Mouse (Mus musculus) MEL (cell line): Measurements from ENCODE around the gene Ctrb1. TPM values are rescaled to one million over a fixed set of nuclear protein-coding genes. Genes with fewer than 3 reads are reported as not detected.

Source experiments
- DNase-seq: peaks from one replicate; pipeline ENCODE4 v3.0.0; 2011; ENCODE audit warnings: low read depth, low spot score
- H3K27ac ChIP-seq: 2 replicates; pipeline ENCODE4 v1.5.1; 2012; ENCODE audit warnings: low read depth, mild to moderate bottlenecking, control low read depth, low read length, moderate library complexity; ENCODE audit not compliant: control insufficient read depth
- H3K27me3 ChIP-seq, 2 experiments: fragments of 150-350 bp in 1 of 2; sonication (generic) in 1 of 2; 2 replicates each; pipeline ENCODE4 v1.6.1; 2012; ENCODE audit warnings: low read length in 2 of 2, mild to moderate bottlenecking in 2 of 2, improper control_type of control experiment in 1 of 2, moderate library complexity in 1 of 2; ENCODE audit not compliant: insufficient read depth in 2 of 2, control insufficient read depth in 1 of 2
- H3K36me3 ChIP-seq, 2 experiments: 2 replicates each; pipeline ENCODE4 v1.6.1; 2012 to 2014; ENCODE audit warnings: low read length in 2 of 2, improper control_type of control experiment in 1 of 2, inconsistent platforms in 1 of 2, mild to moderate bottlenecking in 1 of 2; ENCODE audit not compliant: insufficient read depth in 2 of 2, control insufficient read depth in 1 of 2
- H3K4me1 ChIP-seq, 2 experiments: fragments of 150-350 bp in 1 of 2; sonication (generic) in 1 of 2; 2 replicates each; pipeline ENCODE4 v1.6.1; 2012; ENCODE audit warnings: low read length in 2 of 2, improper control_type of control experiment in 1 of 2, mild to moderate bottlenecking in 1 of 2; ENCODE audit not compliant: insufficient read depth in 2 of 2, control insufficient read depth in 1 of 2
- H3K4me3 ChIP-seq, 2 experiments: fragments of 150-350 bp in 1 of 2; sonication (generic) in 1 of 2; 2 replicates each; pipeline ENCODE4 v1.5.1; 2012; ENCODE audit warnings: low read depth in 2 of 2, low read length in 2 of 2, mild to moderate bottlenecking in 2 of 2, moderate library complexity in 2 of 2, control low read depth in 1 of 2, improper control_type of control experiment in 1 of 2; ENCODE audit not compliant: control insufficient read depth in 1 of 2, insufficient read depth in 1 of 2
- H3K79me2 ChIP-seq: 2 replicates; pipeline ENCODE4 v1.6.1; 2012; ENCODE audit warnings: mild to moderate bottlenecking, low read length, moderate library complexity; ENCODE audit not compliant: control insufficient read depth, poor library complexity, insufficient read depth
- H3K9ac ChIP-seq: 2 replicates; pipeline ENCODE4 v1.6.1; 2012; ENCODE audit warnings: low read depth, mild to moderate bottlenecking, control low read depth, low read length, moderate library complexity; ENCODE audit not compliant: control insufficient read depth, poor library complexity, severe bottlenecking
- H3K9me3 ChIP-seq: fragments of 150-350 bp; sonication (generic); replicated peaks from 2 replicates; pipeline ENCODE4 v1.6.1; 2012; ENCODE audit warnings: mild to moderate bottlenecking, low read length, improper control_type of control experiment, moderate library complexity; ENCODE audit not compliant: insufficient read depth
- BHLHE40 ChIP-seq: IDR thresholded peaks from 2 replicates; pipeline ENCODE4 v1.6.1; 2012; ENCODE audit warnings: low read depth, mild to moderate bottlenecking, inconsistent platforms, low read length, improper control_type of control experiment, borderline replicate concordance
- CHD1 ChIP-seq: IDR thresholded peaks from 2 replicates; pipeline ENCODE4 v1.6.1; 2012; ENCODE audit warnings: low read depth, mild to moderate bottlenecking, inconsistent platforms, low read length, improper control_type of control experiment
- CHD2 ChIP-seq: IDR thresholded peaks from 2 replicates; pipeline ENCODE4 v1.6.1; 2011; ENCODE audit warnings: low read length, improper control_type of control experiment
- CTCF ChIP-seq, 3 experiments: IDR thresholded peaks in 2 of 3; conservative IDR thresholded peaks in 1 of 3; 2 replicates each; pipeline ENCODE4 v1.5.1; 2011 to 2012; ENCODE audit warnings: low read length in 3 of 3, low read depth in 2 of 3, mild to moderate bottlenecking in 2 of 3, improper control_type of control experiment in 1 of 3, inconsistent platforms in 1 of 3, mixed read lengths in 1 of 3, moderate library complexity in 1 of 3; ENCODE audit not compliant: control insufficient read depth in 1 of 3, insufficient read depth in 1 of 3, poor library complexity in 1 of 3, severe bottlenecking in 1 of 3
- E2F4 ChIP-seq: IDR thresholded peaks from 2 replicates; pipeline ENCODE4 v1.6.1; 2011; ENCODE audit warnings: low read depth, low read length, improper control_type of control experiment, borderline replicate concordance
- ELF1 ChIP-seq: IDR thresholded peaks from 2 replicates; pipeline ENCODE4 v1.6.1; 2014; ENCODE audit warnings: low read depth, mild to moderate bottlenecking, inconsistent platforms, low read length, improper control_type of control experiment, moderate library complexity
- EP300 ChIP-seq, 2 experiments: IDR thresholded peaks; 2 replicates each; pipeline ENCODE4 v1.6.1; 2011; ENCODE audit warnings: improper control_type of control experiment in 2 of 2, low read length in 2 of 2, low read depth in 1 of 2, mild to moderate bottlenecking in 1 of 2
- ETS1 ChIP-seq: IDR thresholded peaks from 2 replicates; pipeline ENCODE4 v1.6.1; 2012; ENCODE audit warnings: low read depth, mild to moderate bottlenecking, inconsistent platforms, low read length, improper control_type of control experiment, moderate library complexity
- GATA1 ChIP-seq: IDR thresholded peaks from 2 replicates; pipeline ENCODE4 v1.6.1; 2011; ENCODE audit warnings: low read depth, low read length, improper control_type of control experiment
- HCFC1 ChIP-seq: IDR thresholded peaks from 2 replicates; pipeline ENCODE4 v1.6.1; 2012; ENCODE audit warnings: low read depth, mild to moderate bottlenecking, inconsistent platforms, low read length, improper control_type of control experiment, moderate library complexity
- JUND ChIP-seq: IDR thresholded peaks from 2 replicates; pipeline ENCODE4 v1.6.1; 2011; ENCODE audit warnings: low read depth, mild to moderate bottlenecking, improper control_type of control experiment, low read length
- KAT2A ChIP-seq: conservative IDR thresholded peaks from 2 replicates; pipeline ENCODE4 v1.6.1; 2012; ENCODE audit warnings: low read depth, low read length, improper control_type of control experiment, inconsistent platforms
- MAZ ChIP-seq: IDR thresholded peaks from 2 replicates; pipeline ENCODE4 v1.6.1; 2012; ENCODE audit warnings: low read depth, mild to moderate bottlenecking, inconsistent platforms, low read length, improper control_type of control experiment
- MEF2A ChIP-seq: IDR thresholded peaks from 2 replicates; pipeline ENCODE4 v1.6.1; 2014; ENCODE audit warnings: low read depth, mild to moderate bottlenecking, inconsistent platforms, low read length, improper control_type of control experiment; ENCODE audit not compliant: poor library complexity, insufficient replicate concordance, severe bottlenecking; ENCODE audit errors: extremely low read depth
- MXI1 ChIP-seq: IDR thresholded peaks from 2 replicates; pipeline ENCODE4 v1.6.1; 2011; ENCODE audit warnings: mild to moderate bottlenecking, low read depth, low read length, improper control_type of control experiment
- MYB ChIP-seq: IDR thresholded peaks from 2 replicates; pipeline ENCODE4 v1.6.1; 2011; ENCODE audit warnings: mild to moderate bottlenecking, low read depth, low read length, improper control_type of control experiment
- MYC ChIP-seq: IDR thresholded peaks from 2 replicates; pipeline ENCODE4 v1.6.1; 2011; ENCODE audit warnings: low read depth, mild to moderate bottlenecking, low read length, improper control_type of control experiment, moderate library complexity
- NELFE ChIP-seq: IDR thresholded peaks from 2 replicates; pipeline ENCODE4 v1.6.1; 2011; ENCODE audit warnings: low read depth, low read length, improper control_type of control experiment
- POLR2A ChIP-seq, 2 experiments: IDR thresholded peaks; 2 replicates each; pipeline ENCODE4 v1.6.1; 2011 to 2012; ENCODE audit warnings: low read length in 2 of 2, mild to moderate bottlenecking in 2 of 2, control low read depth in 1 of 2, improper control_type of control experiment in 1 of 2, low read depth in 1 of 2, moderate library complexity in 1 of 2; ENCODE audit not compliant: control insufficient read depth in 1 of 2, insufficient read depth in 1 of 2, poor library complexity in 1 of 2
- POLR2AphosphoS2 ChIP-seq: IDR thresholded peaks from 2 replicates; pipeline ENCODE4 v1.6.1; 2011; ENCODE audit warnings: low read length, improper control_type of control experiment
- POLR2AphosphoS5 ChIP-seq: IDR thresholded peaks from 2 replicates; pipeline ENCODE4 v1.6.1; 2012; ENCODE audit warnings: low read depth, borderline replicate concordance, mild to moderate bottlenecking, inconsistent platforms, low read length, moderate library complexity, mixed read lengths
- RAD21 ChIP-seq: IDR thresholded peaks from 2 replicates; pipeline ENCODE4 v1.6.1; 2011; ENCODE audit warnings: mild to moderate bottlenecking, low read depth, low read length, improper control_type of control experiment
- RCOR1 ChIP-seq: IDR thresholded peaks from 2 replicates; pipeline ENCODE4 v1.6.1; 2012; ENCODE audit warnings: low read depth, mild to moderate bottlenecking, inconsistent platforms, low read length, improper control_type of control experiment
- SIN3A ChIP-seq: IDR thresholded peaks from 2 replicates; pipeline ENCODE4 v1.6.1; 2012; ENCODE audit warnings: low read length, improper control_type of control experiment, inconsistent platforms
- SMC3 ChIP-seq: IDR thresholded peaks from 2 replicates; pipeline ENCODE4 v1.6.1; 2011; ENCODE audit warnings: low read depth, low read length, improper control_type of control experiment
- TAL1 ChIP-seq: IDR thresholded peaks from 2 replicates; pipeline ENCODE4 v1.6.1; 2012; ENCODE audit warnings: mild to moderate bottlenecking, inconsistent platforms, low read length, moderate library complexity, mixed read lengths
- TBP ChIP-seq: IDR thresholded peaks from 2 replicates; pipeline ENCODE4 v1.8.0; 2011; ENCODE audit warnings: low read depth, low read length, improper control_type of control experiment
- TCF12 ChIP-seq: IDR thresholded peaks from 2 replicates; pipeline ENCODE4 v1.6.1; 2014; ENCODE audit warnings: low read depth, mild to moderate bottlenecking, inconsistent platforms, low read length, improper control_type of control experiment, moderate library complexity
- UBTF ChIP-seq: IDR thresholded peaks from 2 replicates; pipeline ENCODE4 v1.6.1; 2012; ENCODE audit warnings: low read depth, mild to moderate bottlenecking, inconsistent platforms, low read length, improper control_type of control experiment, moderate library complexity, borderline replicate concordance; ENCODE audit not compliant: insufficient read depth
- USF2 ChIP-seq, 2 experiments: IDR thresholded peaks; 2 replicates each; pipeline ENCODE4 v1.6.1; 2011 to 2012; ENCODE audit warnings: improper control_type of control experiment in 2 of 2, low read length in 2 of 2, borderline replicate concordance in 1 of 2, inconsistent platforms in 1 of 2, low read depth in 1 of 2, mild to moderate bottlenecking in 1 of 2; ENCODE audit not compliant: insufficient read depth in 1 of 2
- ZC3H11A ChIP-seq: IDR thresholded peaks from 2 replicates; pipeline ENCODE4 v1.6.1; 2012; ENCODE audit warnings: low read depth, mild to moderate bottlenecking, inconsistent platforms, low read length, improper control_type of control experiment
- ZKSCAN1 ChIP-seq: IDR thresholded peaks from 2 replicates; pipeline ENCODE4 v1.6.1; 2012; ENCODE audit warnings: low read depth, mild to moderate bottlenecking, inconsistent platforms, low read length, improper control_type of control experiment, moderate library complexity
- ZMIZ1 ChIP-seq: IDR thresholded peaks from 2 replicates; pipeline ENCODE4 v1.6.1; 2012; ENCODE audit warnings: low read depth, mild to moderate bottlenecking, inconsistent platforms, low read length, improper control_type of control experiment, moderate library complexity
- ZNF384 ChIP-seq: IDR thresholded peaks from 2 replicates; pipeline ENCODE4 v1.6.1; 2012; ENCODE audit warnings: low read depth, mild to moderate bottlenecking, inconsistent platforms, low read length, improper control_type of control experiment
- polyA plus RNA-seq, 2 experiments: library from polyadenylated mRNA; stranded (reverse) in 1 of 2; unstranded in 1 of 2; fragments of >175 nt in 1 of 2; fragments of >200 nt in 1 of 2; gene quantifications; 2 replicates each; pipeline versions ENCODE4 v1.2.1 to v1.2.4; 2012; ENCODE audit warnings: low replicate concordance in 2 of 2, low read depth in 1 of 2; ENCODE audit not compliant: insufficient read length in 2 of 2, insufficient read depth in 1 of 2, missing spikeins in 1 of 2
- total RNA-seq: library from RNA; depleted of rRNA; stranded (reverse); fragments of 300-350 nt; gene quantifications from 2 replicates; pipeline ENCODE4 v1.2.3, GENCODE M21; 2012

Gene Ctrb1
- total and polyA plus RNA-seq, 3 experiments: not detected

DNA sequence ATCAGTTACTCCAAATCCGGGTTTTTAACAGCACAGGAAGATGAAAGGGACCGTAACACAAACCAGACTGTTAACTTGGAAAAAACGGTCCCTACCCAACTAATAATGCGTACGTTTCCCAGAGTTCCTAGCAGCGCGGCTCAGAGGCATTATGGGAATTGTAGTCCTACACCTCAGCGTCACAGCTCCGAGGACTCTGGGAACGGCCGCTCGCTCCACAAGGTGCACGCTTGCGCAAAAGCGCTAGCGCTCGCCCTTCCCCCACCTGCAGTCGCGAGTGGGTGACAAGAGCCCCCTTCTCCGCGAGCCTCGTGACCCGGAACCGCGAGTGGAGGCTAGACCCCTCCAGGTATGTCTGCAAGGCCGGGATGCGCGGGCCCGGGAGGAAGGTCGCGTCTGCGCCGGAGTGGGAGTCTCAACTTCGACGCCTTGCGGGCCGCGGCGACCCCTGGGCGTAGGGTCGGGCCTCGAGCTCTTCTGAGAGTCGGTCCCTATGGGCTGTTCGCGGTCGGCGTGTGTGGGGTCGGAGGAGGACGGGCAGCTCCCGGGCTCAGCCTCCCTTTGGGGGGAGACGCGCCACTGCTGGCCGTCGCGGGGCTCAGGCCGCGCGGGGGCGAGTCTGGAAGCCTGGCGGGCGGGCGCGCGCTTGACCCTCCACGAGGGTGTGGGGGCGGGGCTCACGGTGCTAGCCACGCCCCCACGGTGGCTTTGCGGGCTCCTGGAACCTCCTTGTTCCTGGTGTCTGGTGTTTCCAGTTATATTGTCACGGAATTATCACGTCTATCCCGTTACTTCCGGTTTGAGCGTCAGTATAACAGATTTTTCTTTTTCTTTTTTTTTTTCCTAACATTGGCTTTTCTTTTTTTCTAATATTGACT is 47.3 kb downstream of the Ctrb1 start, which contains the start of gene Zfp1:
TSS of gene Zfp1 (plus strand) at position 138 of the 878 bp plus-strand sequence.
- Histone ChIP-seq H3K36me3 (peaks cover 0 to 16% of the 10 kb centered on the region in 2 experiments; a peak in 2 of 4 replicates), H3K4me3 (peak within 1 kb of the TSS; percentile 89 to 92), H3K9me3 (no peaks in the 10 kb centered on the region), H3K79me2 (peaks cover 23% of the 10 kb centered on the region), H3K4me1 (peaks cover 3 to 18% of the 10 kb centered on the region in 2 experiments; a peak in 3 of 4 replicates), H3K9ac (peak within 1 kb of the TSS; percentile 95), H3K27ac (peak within 1 kb of the TSS; percentile 98), H3K27me3 (no peaks in the 10 kb centered on the region)
- peak; percentile 98 for DNase-seq
- peak; percentile 65; the same call in 1 of the 2 replicates for TF ChIP-seq MAZ
- peak; percentile 52 for TF ChIP-seq ZMIZ1
- TF ChIP-seq BHLHE40: no peak; the same call in 1 of the 2 replicates
- no peak for TF ChIP-seq ZKSCAN1
- TF ChIP-seq USF2 (IDR thresholded peaks at IDR 0.05; ENCODE audit: borderline replicate concordance in 1 of 2, insufficient read depth in 1 of 2, low read depth in 1 of 2, low read length in 2 of 2): no peak
- no peak for TF ChIP-seq SMC3
- TF ChIP-seq ETS1: peak; percentile 70; the same call in 1 of the 2 replicates
- TF ChIP-seq ZNF384: peak; percentile 84
- TF ChIP-seq GATA1: 0 out of 2 replicates have a peak, but pooled peaks have one; percentile 6
- TF ChIP-seq HCFC1: peak; percentile 98
- no peak for TF ChIP-seq MEF2A
- TF ChIP-seq CTCF (IDR thresholded peaks at IDR 0.05 in 2 of 3, conservative IDR thresholded peaks at IDR 0.05 in 1 of 3; ENCODE audit: control insufficient read depth in 1 of 3, insufficient read depth in 1 of 3, low read depth in 2 of 3, low read length in 3 of 3, poor library complexity in 1 of 3, severe bottlenecking in 1 of 3): 0 out of 6 replicates have a peak, but pooled peaks of 1 of the 3 experiments have one; percentile 3
- 0 out of 2 replicates have a peak, but pooled peaks have one; percentile 11 for TF ChIP-seq RCOR1
- peak; percentile 89 for TF ChIP-seq MYC
- no peak for TF ChIP-seq TAL1
- TF ChIP-seq ZC3H11A: no peak
- peak; percentile 62 for TF ChIP-seq POLR2AphosphoS2
- peak; percentile 74 for TF ChIP-seq TCF12
- no peak for TF ChIP-seq POLR2AphosphoS5
- TF ChIP-seq SIN3A: peak; percentile 84
- peak; percentile 89 for TF ChIP-seq ELF1
- peak; percentile 37; the same call in 1 of the 2 replicates for TF ChIP-seq JUND
- TF ChIP-seq EP300 (IDR thresholded peaks at IDR 0.05; ENCODE audit: low read depth in 1 of 2, low read length in 2 of 2): peak in 1 of 2 experiments; percentile 66; a peak in 2 of 4 replicates
- TF ChIP-seq RAD21: no peak
- TF ChIP-seq MYB: peak; percentile 96
- TF ChIP-seq CHD2: peak; percentile 44; the same call in 1 of the 2 replicates
- peak; percentile 63; the same call in 1 of the 2 replicates for TF ChIP-seq MXI1
- TF ChIP-seq NELFE: peak; percentile 72
- no peak for TF ChIP-seq UBTF
- peak; percentile 89 for TF ChIP-seq KAT2A
- TF ChIP-seq TBP: peak; percentile 93
- TF ChIP-seq POLR2A (IDR thresholded peaks at IDR 0.05; ENCODE audit: control insufficient read depth in 1 of 2, insufficient read depth in 1 of 2, low read depth in 1 of 2, low read length in 2 of 2, poor library complexity in 1 of 2): peak; percentile 64 to 84; a peak in 3 of 4 replicates
- TF ChIP-seq E2F4: no peak
- no peak for TF ChIP-seq CHD1
